Mouse (Mus musculus) liver, embryonic 14.5 days (tissue): ENCODE data around the gene Erbb3.

Source experiments
- CTCF ChIP-seq: IDR thresholded peaks from 2 replicates; pipeline ENCODE4 v1.5.1; 2016; ENCODE audit warnings: antibody characterized with exemption, low read depth, control low read depth
- EP300 ChIP-seq: IDR thresholded peaks from 2 replicates; pipeline ENCODE4 v1.6.1; 2016; ENCODE audit warnings: antibody characterized with exemption, low read depth

- TF ChIP-seq CTCF (no peak), EP300 (no peak)
These were observed 51.0 kb downstream of the Erbb3 start for GRCm38 (mm10) chr10:128538340-128538870.
